ENCODE assay signal across 11 mouse cellular contexts in the genomic region with DNA sequence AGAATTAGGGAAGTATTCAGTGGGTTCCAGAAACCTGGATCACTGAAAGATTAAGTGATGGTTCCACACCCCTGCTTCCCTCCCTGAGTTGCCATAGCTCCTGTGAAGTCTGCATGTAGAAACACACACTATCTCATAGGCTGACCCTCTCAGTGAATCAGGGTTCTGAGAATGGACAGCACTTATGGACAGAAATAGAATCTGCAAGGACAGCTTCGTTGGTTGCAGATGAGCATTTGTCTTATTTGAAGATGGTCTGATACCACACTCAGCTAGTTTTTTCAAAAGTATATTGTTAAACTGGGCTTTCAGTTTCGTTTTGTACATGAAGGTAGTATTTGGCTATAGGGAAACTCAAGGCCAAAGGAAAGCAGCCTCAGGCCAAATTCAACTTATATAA. TPM values are rescaled to one million over a fixed set of nuclear protein-coding genes. Genes with fewer than 3 reads are reported as not detected.
DNase-seq lines count a peak whose midpoint lies in the region; ATAC-seq and TF ChIP-seq lines count a peak whose summit lies in the region.
"Had no signal": no experiment of that assay in that cellular context is flagged by ENCODE, and none has a peak within 500 bp of the region (broad histone marks: within the 10 kb centered on the region; RNA-seq: fewer than 3 reads in every experiment).

No protein-coding gene starts in this region.

- H3K9me3 ChIP-seq in forebrain, embryonic 13.5 days (replicated peaks): no peaks in the 10 kb centered on the region
- no peaks in the 10 kb centered on the region for H3K9me3 ChIP-seq in forebrain, embryonic 16.5 days (ENCODE audit: control insufficient read depth, low read length)
- H3K9me3 ChIP-seq in lung, embryonic 15.5 days: no peaks in the 10 kb centered on the region
- no peaks in the 10 kb centered on the region for H3K9me3 ChIP-seq in midbrain, embryonic 14.5 days (ENCODE audit: control insufficient read depth, low read length)
- H3K9me3 ChIP-seq: limb, embryonic 13.5 days had no signal

- H3K27me3 ChIP-seq in forebrain, embryonic 13.5 days: no peaks in the 10 kb centered on the region
- H3K27me3 ChIP-seq in forebrain, embryonic 16.5 days (replicated peaks; ENCODE audit: control insufficient read depth, insufficient read depth, low read length): no peaks in the 10 kb centered on the region
- no peaks in the 10 kb centered on the region for H3K27me3 ChIP-seq in lung, embryonic 15.5 days
- H3K27me3 ChIP-seq in midbrain, embryonic 14.5 days (ENCODE audit: control insufficient read depth, insufficient read depth, low read length): no peaks in the 10 kb centered on the region
- H3K27me3 ChIP-seq: limb, embryonic 13.5 days had no signal

- TF ChIP-seq POLR2A in cortical plate, adult 2 months (IDR thresholded peaks at IDR 0.05; ENCODE audit: extremely low read depth, insufficient read depth, low read length): no peak

- H3K4me3 ChIP-seq in forebrain, embryonic 13.5 days: no peak overlapping the region
- H3K4me3 ChIP-seq in forebrain, embryonic 16.5 days (replicated peaks; ENCODE audit: low read length): no peak overlapping the region
- peak overlapping the region; percentile 7; the same call in 1 of the 2 replicates for H3K4me3 ChIP-seq in lung, embryonic 15.5 days
- peak overlapping the region; percentile 86; the same call in 1 of the 2 replicates for H3K4me3 ChIP-seq in cortical plate, adult 2 months (ENCODE audit: insufficient read depth, low read length)
- 0 out of 2 replicates have a peak overlapping the region, but pooled peaks have one; percentile 7 for H3K4me3 ChIP-seq in midbrain, embryonic 14.5 days (replicated peaks; ENCODE audit: low read depth, low read length)

- H3K4me1 ChIP-seq in forebrain, embryonic 13.5 days: peaks cover 6% of the 10 kb centered on the region
- H3K4me1 ChIP-seq in forebrain, embryonic 16.5 days (replicated peaks; ENCODE audit: control insufficient read depth, insufficient read depth, low read length): peaks cover 10% of the 10 kb centered on the region; the same call in 1 of the 2 replicates
- 0 out of 2 replicates have a peak, but pooled peaks cover 3% of the 10 kb centered on the region for H3K4me1 ChIP-seq in lung, embryonic 15.5 days
- H3K4me1 ChIP-seq in cortical plate, adult 2 months (ENCODE audit: control insufficient read depth, insufficient read depth, low read length): no peaks in the 10 kb centered on the region
- H3K4me1 ChIP-seq in midbrain, embryonic 14.5 days (ENCODE audit: control insufficient read depth, insufficient read depth, low read length): no peaks in the 10 kb centered on the region

- no peak for DNase-seq in lung, postnatal 10 days
- no peak for DNase-seq in midbrain, embryonic 14.5 days
- no peak for DNase-seq in adrenal gland, postnatal 4 days (ENCODE audit: low spot score in 2 of 2)
- DNase-seq in testis, postnatal 14 days (ENCODE audit: low spot score): no peak
- DNase-seq: cerebellum, adult 11 months; heart, adult 2 months had no signal

- WGBS in forebrain, embryonic 13.5 days: 86% methylated on average over 2 of the region's 2 CpGs
- 79% methylated on average over 2 of the region's 2 CpGs for WGBS in forebrain, embryonic 16.5 days
- WGBS in lung, embryonic 15.5 days: 67% methylated on average over 2 of the region's 2 CpGs
- 83% methylated on average over 2 of the region's 2 CpGs for whole genome bisulfite sequencing in midbrain, embryonic 14.5 days

- H3K27ac ChIP-seq in forebrain, embryonic 13.5 days: no peak overlapping the region
- H3K27ac ChIP-seq in forebrain, embryonic 16.5 days (ENCODE audit: low read length): no peak overlapping the region
- no peak overlapping the region for H3K27ac ChIP-seq in lung, embryonic 15.5 days
- H3K27ac ChIP-seq in cortical plate, adult 2 months (ENCODE audit: insufficient read depth, low read length): no peak overlapping the region
- H3K27ac ChIP-seq in midbrain, embryonic 14.5 days (replicated peaks; ENCODE audit: low read depth, low read length): no peak overlapping the region
- H3K27ac ChIP-seq: limb, embryonic 13.5 days had no signal

- no peak for ATAC-seq in forebrain, embryonic 13.5 days
- ATAC-seq in forebrain, embryonic 16.5 days: no peak
- ATAC-seq in lung, embryonic 15.5 days (ENCODE audit: borderline replicate concordance, extremely low read depth, low FRiP score, low TSS enrichment): no peak
- no peak for ATAC-seq in midbrain, embryonic 14.5 days (ENCODE audit: low FRiP score, low TSS enrichment)

- no peak for TF ChIP-seq CTCF in cortical plate, adult 2 months (IDR thresholded peaks at IDR 0.05; ENCODE audit: extremely low read depth, insufficient read depth, low read length)

- H3K4me2 ChIP-seq in forebrain, embryonic 13.5 days: peak overlapping the region; percentile 73; the same call in 1 of the 2 replicates
- H3K4me2 ChIP-seq in forebrain, embryonic 16.5 days (ENCODE audit: low read length): no peak overlapping the region
- H3K4me2 ChIP-seq in lung, embryonic 15.5 days: no peak overlapping the region
- H3K4me2 ChIP-seq in midbrain, embryonic 14.5 days (ENCODE audit: low read length): peak overlapping the region; percentile 74

- H3K36me3 ChIP-seq in forebrain, embryonic 13.5 days (ENCODE audit: poor library complexity, severe bottlenecking): no peaks in the 10 kb centered on the region; the same call in 1 of the 2 replicates
- H3K36me3 ChIP-seq in forebrain, embryonic 16.5 days (ENCODE audit: control insufficient read depth, insufficient read depth): no peaks in the 10 kb centered on the region
- H3K36me3 ChIP-seq in lung, embryonic 15.5 days: no peaks in the 10 kb centered on the region; the same call in 1 of the 2 replicates
- H3K36me3 ChIP-seq in midbrain, embryonic 14.5 days (ENCODE audit: control insufficient read depth, insufficient read depth, low read length): peaks cover 4% of the 10 kb centered on the region; the same call in 1 of the 2 replicates

- H3K9ac ChIP-seq in forebrain, embryonic 13.5 days: no peak overlapping the region
- H3K9ac ChIP-seq in forebrain, embryonic 16.5 days (replicated peaks; ENCODE audit: low read depth, low read length): no peak overlapping the region
- H3K9ac ChIP-seq in lung, embryonic 15.5 days: no peak overlapping the region
- no peak overlapping the region for H3K9ac ChIP-seq in midbrain, embryonic 14.5 days (replicated peaks; ENCODE audit: low read length)

RNA-seq across cellular contexts. Expression of gene Cntrl, which starts 1.2 kb away (rescaled TPM):
- 27.8 and 30.2 TPM in 2 replicates for polyA plus RNA-seq in forebrain, embryonic 13.5 days (2015; fragmentation: Nextera tagmentation; extraction: Ambion mirVana)
- polyA plus RNA-seq in forebrain, embryonic 16.5 days (2015; fragmentation: Nextera tagmentation; extraction: Ambion mirVana): 16.3 and 17.2 TPM in 2 replicates
- polyA plus RNA-seq in lung, embryonic 15.5 days (2015; fragmentation: Nextera tagmentation; extraction: Ambion mirVana): 25.5 and 26.3 TPM in 2 replicates
- 14.9 and 15.6 TPM in 2 replicates for polyA plus RNA-seq in cortical plate, adult 2 months (2012; rRNA removed)
- 9.7 and 13.8 TPM in 2 replicates for polyA plus RNA-seq in midbrain, embryonic 14.5 days (2014; fragmentation: Nextera tagmentation; extraction: Ambion mirVana)
- 10 to 100 TPM; 33.3 to 36.4 TPM for total RNA-seq in adrenal gland, postnatal 4 days (2021)

RNA-seq across cellular contexts. Expression of gene AI182371, which starts 9.2 kb away (rescaled TPM):
- 0.18 and 0.34 TPM in 2 replicates for polyA plus RNA-seq in forebrain, embryonic 13.5 days (2015; fragmentation: Nextera tagmentation; extraction: Ambion mirVana)
- 0.38 TPM in 1 of 2 replicates, not detected in the other for polyA plus RNA-seq in forebrain, embryonic 16.5 days (2015; fragmentation: Nextera tagmentation; extraction: Ambion mirVana)
- polyA plus RNA-seq in lung, embryonic 15.5 days (2015; fragmentation: Nextera tagmentation; extraction: Ambion mirVana): 0.30 and 0.66 TPM in 2 replicates
- 0.52 and 0.59 TPM in 2 replicates for polyA plus RNA-seq in cortical plate, adult 2 months (2012; rRNA removed)
- polyA plus RNA-seq in midbrain, embryonic 14.5 days (2014; fragmentation: Nextera tagmentation; extraction: Ambion mirVana): 0.36 and 0.39 TPM in 2 replicates
- 10 to 100 TPM in 1 of 2 experiments, 1 to 10 TPM in 1; 1.3 to 16.5 TPM for total RNA-seq in adrenal gland, postnatal 4 days (2021)
- total RNA-seq: heart, adult 2 months had no signal

RNA-seq across cellular contexts. Expression of gene Hc, which starts 49.3 kb away (rescaled TPM):
- polyA plus RNA-seq in forebrain, embryonic 13.5 days (2015; fragmentation: Nextera tagmentation; extraction: Ambion mirVana): 0.35 and 0.36 TPM in 2 replicates
- 0.33 and 0.72 TPM in 2 replicates for polyA plus RNA-seq in forebrain, embryonic 16.5 days (2015; fragmentation: Nextera tagmentation; extraction: Ambion mirVana)
- polyA plus RNA-seq in lung, embryonic 15.5 days (2015; fragmentation: Nextera tagmentation; extraction: Ambion mirVana): 1.6 TPM in 2 replicates
- 0.08 and 0.35 TPM in 2 replicates for polyA plus RNA-seq in cortical plate, adult 2 months (2012; rRNA removed)
- polyA plus RNA-seq in midbrain, embryonic 14.5 days (2014; fragmentation: Nextera tagmentation; extraction: Ambion mirVana): 0.15 and 0.41 TPM in 2 replicates
- total RNA-seq in adrenal gland, postnatal 4 days (2021): 10 to 100 TPM in 1 of 2 experiments, 1 to 10 TPM in 1; 1.2 to 35.5 TPM
- total RNA-seq: heart, adult 2 months had no signal

Comparison
In these comparisons a context has a peak if more than half of its experiments do, and no peak if none do; other contexts are left out.
1. H3K4me2 ChIP-seq: peak in forebrain, embryonic 13.5 days (single experiment) and midbrain, embryonic 14.5 days (single experiment); none in forebrain, embryonic 16.5 days (single experiment) and lung, embryonic 15.5 days (single experiment).
2. H3K4me3 ChIP-seq: peak in lung, embryonic 15.5 days (single experiment), cortical plate, adult 2 months (single experiment) and midbrain, embryonic 14.5 days (single experiment); none in forebrain, embryonic 13.5 days (single experiment) and forebrain, embryonic 16.5 days (single experiment).